Mouse (Mus musculus): ENCODE measurements around the gene Ugt1a2.

Ugt1a2 gene

GRCm38 (mm10) chr1:88233421-88234247, 33.2 kb downstream of the Ugt1a2 start:
- peak in 1 of 2 experiments; percentile 88 for DNase-seq (ENCODE audit: low spot score in 2 of 2)

GRCm38 (mm10) chr1:88234248-88234610, 33.8 kb downstream of the Ugt1a2 start:
- DNase-seq (ENCODE audit: low spot score in 2 of 2): no peak

DNA sequence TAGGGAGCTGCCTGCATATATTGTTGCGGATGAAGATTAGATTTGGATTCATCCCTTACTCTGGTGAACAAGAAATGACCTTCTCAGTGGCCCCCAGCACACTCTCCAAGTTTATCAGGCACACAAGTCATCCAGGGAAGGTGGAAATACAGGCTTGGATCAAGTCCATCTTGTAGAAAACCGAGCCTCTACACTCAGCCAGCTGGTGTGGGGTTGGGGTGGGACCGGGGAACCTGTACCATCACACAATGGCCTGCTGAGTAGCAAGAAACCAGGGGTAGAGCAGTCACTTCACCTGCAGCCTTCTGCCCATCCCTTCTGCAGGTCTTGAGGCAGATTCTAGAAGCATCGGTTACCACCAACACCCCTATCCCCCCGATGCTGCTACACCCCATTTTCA, 34.2 kb downstream of the Ugt1a2 start:
- DNase-seq (ENCODE audit: low spot score in 2 of 2): no peak

GRCm38 (mm10) chr1:88235046-88235893, 34.9 kb downstream of the Ugt1a2 start:
- peak in 1 of 2 experiments; percentile 81 for DNase-seq (ENCODE audit: low spot score in 2 of 2)

DNA sequence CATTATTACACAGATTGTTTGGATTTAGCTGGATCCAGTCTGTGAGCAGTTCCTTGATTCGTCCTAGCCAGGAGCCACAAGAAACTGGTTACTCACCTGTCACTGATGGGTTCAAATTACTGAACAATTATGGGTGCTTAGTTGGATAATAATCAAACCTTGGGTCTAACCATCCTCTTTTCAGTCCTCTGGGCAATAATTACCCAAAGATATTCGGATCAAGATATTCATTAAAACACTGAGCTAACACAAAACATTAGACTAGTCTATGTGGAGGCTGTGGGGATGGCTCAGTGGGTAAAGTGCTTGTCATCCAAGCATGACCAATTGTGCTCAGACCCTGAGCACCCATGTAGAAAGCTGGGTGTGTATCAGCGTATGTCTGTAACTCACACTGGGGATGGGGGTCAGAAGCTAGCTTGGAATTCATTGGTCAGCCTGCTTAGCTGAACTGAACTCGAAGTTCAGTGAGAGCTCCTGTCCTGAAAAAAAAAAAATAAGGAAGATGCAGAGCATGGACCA, 35.6 kb downstream of the Ugt1a2 start:
- no peak for DNase-seq (ENCODE audit: low spot score in 2 of 2)

- DNase-seq (ENCODE audit: low spot score in 2 of 2): no peak
These were observed 36.9 kb downstream of the Ugt1a2 start for GRCm38 (mm10) chr1:88237311-88237710.

- DNase-seq (ENCODE audit: low spot score in 2 of 2): peak in 1 of 2 experiments; percentile 87
These were observed 38.4 kb downstream of the Ugt1a2 start for GRCm38 (mm10) chr1:88238771-88239170.

DNA sequence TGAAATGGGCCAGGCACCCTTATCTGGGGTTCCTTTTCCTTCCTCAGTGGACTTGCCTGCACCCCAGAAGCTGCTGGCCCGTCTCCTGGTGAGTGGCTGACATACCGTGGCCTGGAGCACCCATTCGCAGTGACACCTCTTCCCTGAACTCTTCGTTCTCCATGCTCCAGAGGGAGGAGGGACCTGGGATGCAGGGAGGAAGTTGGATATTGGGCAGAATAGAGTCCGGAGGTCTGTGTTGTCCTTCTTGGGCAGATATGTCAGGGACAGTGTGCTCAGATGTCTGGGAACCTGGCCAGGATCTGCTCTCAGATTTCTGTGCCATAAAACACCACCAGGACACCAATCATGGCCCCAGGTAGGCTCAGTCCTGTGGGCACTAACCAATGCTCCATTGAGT, 39.7 kb downstream of the Ugt1a2 start:
- no peak for DNase-seq (ENCODE audit: low spot score in 2 of 2)

DNA sequence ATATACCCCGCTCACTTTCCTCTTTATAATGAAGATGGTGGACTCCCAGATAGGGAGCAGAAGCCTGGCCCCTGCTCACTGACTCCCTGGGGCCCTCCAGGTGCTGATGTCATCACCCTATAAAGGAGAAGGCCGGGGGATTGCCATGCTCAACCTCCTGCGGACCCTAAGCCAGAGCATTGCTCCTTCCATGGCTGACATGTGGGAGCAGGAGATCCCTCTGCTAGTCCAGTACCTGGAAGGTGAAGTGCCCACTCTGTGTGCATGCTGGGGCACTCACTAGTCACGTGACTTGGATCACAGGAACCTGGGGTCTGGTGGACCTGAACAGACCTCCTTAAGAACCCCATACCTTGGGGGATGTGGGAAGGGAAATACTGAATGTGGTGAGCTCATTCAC, 40.2 kb downstream of the Ugt1a2 start:
- no peak for DNase-seq (ENCODE audit: low spot score in 2 of 2)

- DNase-seq (ENCODE audit: low spot score in 2 of 2): no peak
These were observed 43.5 kb downstream of the Ugt1a2 start for GRCm38 (mm10) chr1:88243861-88244260.

- no peak for DNase-seq (ENCODE audit: low spot score in 2 of 2)
These were observed 45.5 kb downstream of the Ugt1a2 start for GRCm38 (mm10) chr1:88245881-88246280.

- no peak for DNase-seq (ENCODE audit: low spot score in 2 of 2)
These were observed 46.0 kb downstream of the Ugt1a2 start for GRCm38 (mm10) chr1:88246386-88246785.

- DNase-seq (ENCODE audit: low spot score in 2 of 2): no peak
These were observed 47.3 kb downstream of the Ugt1a2 start for GRCm38 (mm10) chr1:88247660-88248059.

GRCm38 (mm10) chr1:88248658-88249057, 48.3 kb downstream of the Ugt1a2 start:
- DNase-seq (ENCODE audit: low spot score in 2 of 2): peak in 1 of 2 experiments; percentile 87

GRCm38 (mm10) chr1:88249596-88249995, 49.2 kb downstream of the Ugt1a2 start:
- no peak for DNase-seq (ENCODE audit: low spot score in 2 of 2)

DNA sequence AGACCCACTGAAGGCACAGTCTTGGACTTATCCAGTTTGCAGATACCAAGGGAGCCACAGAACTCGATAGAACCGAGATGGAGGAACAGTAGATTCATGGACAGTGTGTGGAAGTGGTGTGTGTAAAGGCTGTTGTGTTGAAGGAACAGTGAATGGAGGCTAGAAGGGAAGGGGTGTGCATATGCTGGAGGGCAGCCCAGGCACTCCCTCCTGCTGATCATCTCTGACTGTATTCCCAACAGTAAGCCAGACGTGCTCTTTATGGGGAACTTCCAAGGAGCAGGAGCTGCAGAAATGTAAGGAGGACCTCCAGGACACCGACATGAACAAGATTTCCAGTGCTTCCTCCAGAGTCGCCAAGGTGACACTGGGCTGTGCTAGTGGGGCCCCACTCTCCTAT, 49.6 kb downstream of the Ugt1a2 start:
- no peak for DNase-seq (ENCODE audit: low spot score in 2 of 2)

- DNase-seq (ENCODE audit: low spot score in 2 of 2): no peak
These were observed 52.7 kb downstream of the Ugt1a2 start for GRCm38 (mm10) chr1:88253106-88253505.

DNA sequence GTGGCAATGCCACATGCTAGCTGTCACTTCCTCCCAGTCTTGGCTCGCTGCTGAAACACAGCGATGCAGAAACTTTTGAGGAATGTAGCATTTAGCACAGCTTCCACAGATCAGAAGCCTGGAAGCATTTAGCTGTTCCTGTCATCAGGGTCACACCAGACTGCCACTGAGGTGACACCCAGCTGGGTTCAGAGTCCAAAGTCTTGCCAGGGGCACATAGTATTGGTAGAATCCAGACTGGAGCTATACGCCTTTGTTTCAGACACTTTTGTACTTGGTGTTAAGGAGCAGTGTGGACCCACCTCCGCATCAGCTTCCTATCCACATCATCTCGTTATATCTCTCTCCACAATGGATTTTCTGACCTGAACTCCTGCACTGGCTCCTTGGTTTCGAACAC, 53.1 kb downstream of the Ugt1a2 start:
- no peak for DNase-seq (ENCODE audit: low spot score in 2 of 2)

GRCm38 (mm10) chr1:88254793-88255465, 54.5 kb downstream of the Ugt1a2 start:
- peak; percentile 61 to 87 for DNase-seq (ENCODE audit: low spot score in 2 of 2)

DNA sequence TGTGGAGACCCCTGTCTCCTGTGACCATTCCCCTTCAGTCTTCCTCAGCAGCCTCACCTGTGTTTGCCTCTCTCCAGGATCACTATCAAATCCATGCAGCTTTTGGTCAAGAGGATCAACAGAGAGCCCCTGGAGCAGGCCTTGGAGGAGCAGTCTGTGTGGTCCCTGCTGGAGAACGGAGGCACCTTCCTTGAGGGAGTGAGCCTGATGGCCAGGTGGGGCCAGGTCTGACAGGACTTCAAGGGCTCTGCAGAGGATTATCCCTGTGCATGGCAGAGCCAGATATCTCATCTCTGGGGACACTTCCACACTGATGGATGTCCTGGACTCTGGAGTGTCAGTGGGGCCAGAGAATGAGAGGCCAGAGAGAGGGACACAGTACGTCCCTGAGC, 55.1 kb downstream of the Ugt1a2 start:
- peak in 1 of 2 experiments; percentile 84 for DNase-seq (ENCODE audit: low spot score in 2 of 2)

GRCm38 (mm10) chr1:88255989-88256754, 55.8 kb downstream of the Ugt1a2 start:
- peak; percentile 60 to 85 for DNase-seq (ENCODE audit: low spot score in 2 of 2)

Data from urinary bladder, postnatal 4 days (tissue).